Comparison of ENCODE assay signal across 22 mouse cellular contexts in genomic region chr7:3437941-3438340, GRCm38 (mm10). TPM values are rescaled to one million over a fixed set of nuclear protein-coding genes. Genes with fewer than 3 reads are reported as not detected.
DNase-seq lines count a peak whose midpoint lies in the region; ATAC-seq and TF ChIP-seq lines count a peak whose summit lies in the region.
"Had no signal": no experiment of that assay in that cellular context is flagged by ENCODE, and none has a peak within 500 bp of the region (broad histone marks: within the 10 kb centered on the region; RNA-seq: fewer than 3 reads in every experiment).

No protein-coding gene starts in this region.

- WGBS in forebrain, embryonic 11.5 days = 73% methylated on average over 5 of the region's 5 CpGs
- 82% methylated on average over 5 of the region's 5 CpGs for WGBS in forebrain, embryonic 10.5 days
- 69% methylated on average over 5 of the region's 5 CpGs for WGBS in heart, embryonic 11.5 days (ENCODE audit: insufficient replicate concordance)
- WGBS in lung, embryonic 14.5 days = 32% methylated on average over 5 of the region's 5 CpGs

- H3K9ac ChIP-seq in forebrain, embryonic 11.5 days (ENCODE audit: low read length) = no peak overlapping the region
- H3K9ac ChIP-seq in heart, embryonic 11.5 days (ENCODE audit: low read depth, low read length) = no peak overlapping the region
- no peak overlapping the region for H3K9ac ChIP-seq in lung, embryonic 14.5 days
- H3K9ac ChIP-seq: embryonic facial prominence, embryonic 15.5 days; limb, embryonic 15.5 days; liver, embryonic 15.5 days had no signal

- TF ChIP-seq CTCF in lung, embryonic 14.5 days (IDR thresholded peaks at IDR 0.05; ENCODE audit: low read depth) = no peak

- H3K4me2 ChIP-seq in forebrain, embryonic 11.5 days (ENCODE audit: low read depth, low read length, severe bottlenecking) = no peak overlapping the region
- no peak overlapping the region for H3K4me2 ChIP-seq in heart, embryonic 11.5 days
- H3K4me2 ChIP-seq in lung, embryonic 14.5 days = no peak overlapping the region
- H3K4me2 ChIP-seq: embryonic facial prominence, embryonic 15.5 days; limb, embryonic 15.5 days; liver, embryonic 15.5 days had no signal

- H3K27ac ChIP-seq in forebrain, embryonic 11.5 days (ENCODE audit: low read depth, low read length) = no peak overlapping the region
- H3K27ac ChIP-seq in forebrain, embryonic 10.5 days = no peak overlapping the region
- H3K27ac ChIP-seq in heart, embryonic 11.5 days (ENCODE audit: low read depth, low read length) = no peak overlapping the region
- H3K27ac ChIP-seq in lung, embryonic 14.5 days (ENCODE audit: low read depth) = no peak overlapping the region
- H3K27ac ChIP-seq: embryonic facial prominence, embryonic 15.5 days; hindbrain, embryonic 10.5 days; hindbrain, postnatal 0 days; limb, embryonic 15.5 days; liver, embryonic 15.5 days had no signal

- H3K36me3 ChIP-seq in forebrain, embryonic 11.5 days (ENCODE audit: control insufficient read depth, insufficient read depth, low read length) = no peaks in the 10 kb centered on the region
- no peaks in the 10 kb centered on the region for H3K36me3 ChIP-seq in forebrain, embryonic 10.5 days (replicated peaks)
- no peaks in the 10 kb centered on the region for H3K36me3 ChIP-seq in heart, embryonic 11.5 days (ENCODE audit: control insufficient read depth, insufficient read depth, low read length)
- H3K36me3 ChIP-seq in lung, embryonic 14.5 days (ENCODE audit: insufficient read depth) = no peaks in the 10 kb centered on the region
- H3K36me3 ChIP-seq: embryonic facial prominence, embryonic 15.5 days; hindbrain, embryonic 10.5 days; limb, embryonic 15.5 days; liver, embryonic 15.5 days had no signal

- peak; percentile 22 for DNase-seq in forebrain, embryonic 11.5 days (ENCODE audit: low spot score)
- no peak for DNase-seq in forebrain, embryonic 10.5 days (ENCODE audit: extremely low spot score, low spot score)
- DNase-seq in heart, postnatal 4 days = peak; percentile 42
- peak; percentile 72 for DNase-seq in lung, embryonic 14.5 days
- no peak for DNase-seq in lung, postnatal 36 days
- peak; percentile 46 to 57 for DNase-seq in adrenal gland, postnatal 36 days
- no peak for DNase-seq in thymus, postnatal 0 days (ENCODE audit: low spot score)
- DNase-seq: cerebellum, postnatal 14 days; gastrocnemius, postnatal 10 days; heart, adult 11 months; right cerebral cortex, postnatal 14 days; thymus, adult 18-20 months had no signal

- H3K4me3 ChIP-seq in forebrain, embryonic 11.5 days (ENCODE audit: low read depth, low read length) = no peak overlapping the region
- H3K4me3 ChIP-seq in forebrain, embryonic 10.5 days = no peak overlapping the region
- H3K4me3 ChIP-seq in heart, embryonic 11.5 days (ENCODE audit: low read depth, low read length) = no peak overlapping the region
- H3K4me3 ChIP-seq in lung, embryonic 14.5 days (ENCODE audit: low read depth, low read length) = no peak overlapping the region
- H3K4me3 ChIP-seq: embryonic facial prominence, embryonic 15.5 days; hindbrain, embryonic 10.5 days; limb, embryonic 15.5 days; liver, embryonic 15.5 days had no signal

- H3K27me3 ChIP-seq in forebrain, embryonic 11.5 days (ENCODE audit: control insufficient read depth, insufficient read depth, low read length) = no peaks in the 10 kb centered on the region
- no peaks in the 10 kb centered on the region for H3K27me3 ChIP-seq in forebrain, embryonic 10.5 days (ENCODE audit: poor library complexity, severe bottlenecking)
- no peaks in the 10 kb centered on the region for H3K27me3 ChIP-seq in heart, embryonic 11.5 days (ENCODE audit: control insufficient read depth, insufficient read depth, low read length)
- no peaks in the 10 kb centered on the region for H3K27me3 ChIP-seq in lung, embryonic 14.5 days (ENCODE audit: insufficient read depth, low read length)
- H3K27me3 ChIP-seq: embryonic facial prominence, embryonic 15.5 days; liver, embryonic 15.5 days had no signal

- no peaks in the 10 kb centered on the region for H3K9me3 ChIP-seq in forebrain, embryonic 11.5 days (ENCODE audit: control insufficient read depth, low read length)
- no peaks in the 10 kb centered on the region for H3K9me3 ChIP-seq in forebrain, embryonic 10.5 days
- no peaks in the 10 kb centered on the region for H3K9me3 ChIP-seq in heart, embryonic 11.5 days (replicated peaks; ENCODE audit: control insufficient read depth, low read length)
- no peaks in the 10 kb centered on the region for H3K9me3 ChIP-seq in lung, embryonic 14.5 days (ENCODE audit: low read depth, low read length)
- H3K9me3 ChIP-seq: embryonic facial prominence, embryonic 15.5 days; hindbrain, embryonic 10.5 days; limb, embryonic 15.5 days; liver, embryonic 15.5 days had no signal

- H3K4me1 ChIP-seq in forebrain, embryonic 11.5 days (replicated peaks; ENCODE audit: control insufficient read depth, insufficient read depth, low read length) = no peaks in the 10 kb centered on the region
- H3K4me1 ChIP-seq in forebrain, embryonic 10.5 days = no peaks in the 10 kb centered on the region
- H3K4me1 ChIP-seq in heart, embryonic 11.5 days (ENCODE audit: control insufficient read depth, insufficient read depth, low read length) = no peaks in the 10 kb centered on the region
- no peaks in the 10 kb centered on the region for H3K4me1 ChIP-seq in lung, embryonic 14.5 days (ENCODE audit: insufficient read depth)
- H3K4me1 ChIP-seq: embryonic facial prominence, embryonic 15.5 days; hindbrain, embryonic 10.5 days; liver, embryonic 15.5 days had no signal

- no peak for ATAC-seq in forebrain, embryonic 11.5 days (replicated peaks; ENCODE audit: low FRiP score)
- ATAC-seq in heart, embryonic 11.5 days (replicated peaks; ENCODE audit: insufficient number of reproducible peaks, low FRiP score, low TSS enrichment) = no peak
- peak; percentile 41; the same call in 1 of the 2 replicates for ATAC-seq in lung, embryonic 14.5 days (ENCODE audit: insufficient read depth)
- ATAC-seq: hindbrain, postnatal 0 days; intestine, postnatal 0 days had no signal

RNA-seq across cellular contexts. Expression of gene Cacng6, which starts 13.9 kb away (rescaled TPM):
- 0.40 and 0.44 TPM in 2 replicates for polyA plus RNA-seq in forebrain, embryonic 11.5 days (2014; fragmentation: Nextera tagmentation; extraction: Ambion mirVana)
- polyA plus RNA-seq in forebrain, embryonic 10.5 days (2016; fragmentation: Nextera tagmentation; extraction: Ambion mirVana) = 0.22 and 0.27 TPM in 2 replicates
- total RNA-seq in heart, postnatal 4 days (2021) = 1 to 10 TPM; 7.9 to 9.0 TPM
- 18.3 and 19.0 TPM in 2 replicates for polyA plus RNA-seq in heart, embryonic 11.5 days (2014; fragmentation: Nextera tagmentation; extraction: Ambion mirVana)
- polyA plus RNA-seq in lung, embryonic 14.5 days (2014; fragmentation: Nextera tagmentation; extraction: Ambion mirVana) = not detected in 2 replicates
- not detected for total RNA-seq in adrenal gland, postnatal 36 days (2021)
- 0.13 and 0.26 TPM in 2 replicates for polyA plus RNA-seq in thymus, postnatal 0 days (2015; fragmentation: Nextera tagmentation; extraction: Ambion mirVana)
- total RNA-seq: hindbrain, postnatal 0 days; megakaryocyte-erythroid progenitor cell, adult 5-6 weeks; midbrain, postnatal 0 days; neutrophil, adult 5-6 weeks had no signal
- polyA plus RNA-seq: hindbrain, embryonic 10.5 days had no signal

RNA-seq across cellular contexts. Expression of gene Cacng8, which starts 47.5 kb away (rescaled TPM):
- 7.9 and 9.3 TPM in 2 replicates for polyA plus RNA-seq in forebrain, embryonic 11.5 days (2014; fragmentation: Nextera tagmentation; extraction: Ambion mirVana)
- polyA plus RNA-seq in forebrain, embryonic 10.5 days (2016; fragmentation: Nextera tagmentation; extraction: Ambion mirVana) = 6.7 and 7.1 TPM in 2 replicates
- under 1 TPM in 1 of 2 experiments, not detected in 1; 0.18 TPM for total RNA-seq in heart, postnatal 4 days (2021)
- 1.7 and 1.8 TPM in 2 replicates for polyA plus RNA-seq in heart, embryonic 11.5 days (2014; fragmentation: Nextera tagmentation; extraction: Ambion mirVana)
- 2.9 and 4.8 TPM in 2 replicates for polyA plus RNA-seq in lung, embryonic 14.5 days (2014; fragmentation: Nextera tagmentation; extraction: Ambion mirVana)
- 1 to 10 TPM; 2.0 to 5.1 TPM for total RNA-seq in adrenal gland, postnatal 36 days (2021)
- 0.35 and 0.73 TPM in 2 replicates for polyA plus RNA-seq in thymus, postnatal 0 days (2015; fragmentation: Nextera tagmentation; extraction: Ambion mirVana)
- total RNA-seq: megakaryocyte-erythroid progenitor cell, adult 5-6 weeks; neutrophil, adult 5-6 weeks had no signal
- polyA plus RNA-seq: liver, embryonic 15.5 days had no signal

Comparison
In these comparisons a context has a peak if more than half of its experiments do, and no peak if none do; other contexts are left out.
1. DNase-seq: peak in forebrain, embryonic 11.5 days (single experiment), heart, postnatal 4 days (single experiment), lung, embryonic 14.5 days (single experiment) and adrenal gland, postnatal 36 days (2 of 2); none in forebrain, embryonic 10.5 days (single experiment), lung, postnatal 36 days (single experiment) and thymus, postnatal 0 days (single experiment).
2. RNA of gene Cacng6, which starts 13.9 kb away (polyA plus RNA-seq): 18.3 to 19.0 TPM in heart, embryonic 11.5 days; 0.40 to 0.44 TPM in forebrain, embryonic 11.5 days, 0.22 to 0.27 TPM in forebrain, embryonic 10.5 days, 0.13 to 0.26 TPM in thymus, postnatal 0 days and not detected in lung, embryonic 14.5 days; every median in the first group is over 10 times any median in the second.